Mouse (Mus musculus): ENCODE results near the gene Ect2l. TPM values are rescaled to one million over a fixed set of nuclear protein-coding genes. Genes with fewer than 3 reads are reported as not detected.
A peak's percentile ranks its signal among the peaks of the same experiment; 100 is the strongest.
"Not testable (repeated sequence)": the region's sequence is repeated elsewhere in the genome, so short reads cannot be mapped to it uniquely, and the experiment has no call there.

Gene Ect2l
- total RNA-seq, 2 experiments from 2014 or later = not detected

GRCm38 (mm10) chr10:18189498-18189897, 21.2 kb downstream of the Ect2l start:
- DNase-seq = no peak

GRCm38 (mm10) chr10:18188564-18188963, 22.1 kb downstream of the Ect2l start:
- DNase-seq = no peak

GRCm38 (mm10) chr10:18182246-18182645, 28.4 kb downstream of the Ect2l start:
- DNase-seq = no peak

- no peak for DNase-seq
These were observed 33.4 kb downstream of the Ect2l start for GRCm38 (mm10) chr10:18177304-18177703.

GRCm38 (mm10) chr10:18176722-18177121, 34.0 kb downstream of the Ect2l start:
- no peak for DNase-seq

- DNase-seq = no peak
These were observed 35.6 kb downstream of the Ect2l start for GRCm38 (mm10) chr10:18175087-18175486.

GRCm38 (mm10) chr10:18162435-18162971, 48.2 kb downstream of the Ect2l start:
- no peak for DNase-seq

- no peak for DNase-seq
These were observed 63.5 kb downstream of the Ect2l start for GRCm38 (mm10) chr10:18147224-18147623.

- no peak for DNase-seq
These were observed 68.5 kb downstream of the Ect2l start for GRCm38 (mm10) chr10:18142231-18142630.

GRCm38 (mm10) chr10:18141389-18141788, 69.3 kb downstream of the Ect2l start:
- peak; percentile 80 for DNase-seq

- no peak for DNase-seq
These were observed 71.1 kb downstream of the Ect2l start for GRCm38 (mm10) chr10:18139615-18140014.

- not testable (repeated sequence) for DNase-seq
These were observed 71.7 kb downstream of the Ect2l start for GRCm38 (mm10) chr10:18138853-18139503.

GRCm38 (mm10) chr10:18131666-18132650, 78.7 kb downstream of the Ect2l start:
- DNase-seq = no peak

- no peak for DNase-seq
These were observed 80.4 kb downstream of the Ect2l start for GRCm38 (mm10) chr10:18130276-18130675.

- no peak for DNase-seq
These were observed 92.4 kb downstream of the Ect2l start for GRCm38 (mm10) chr10:18118336-18118735.

GRCm38 (mm10) chr10:18113473-18114093, 97.1 kb downstream of the Ect2l start:
- no peak for DNase-seq

- DNase-seq = no peak
These were observed 99.8 kb downstream of the Ect2l start for GRCm38 (mm10) chr10:18110940-18111339.

GRCm38 (mm10) chr10:18107471-18107870, 103.2 kb downstream of the Ect2l start:
- DNase-seq = peak; percentile 18

- no peak for DNase-seq
These were observed 108.5 kb downstream of the Ect2l start for GRCm38 (mm10) chr10:18102166-18102565.

GRCm38 (mm10) chr10:18090691-18091090, 120.0 kb downstream of the Ect2l start:
- DNase-seq = no peak

- no peak for DNase-seq
These were observed 127.9 kb downstream of the Ect2l start for GRCm38 (mm10) chr10:18082772-18083171.

GRCm38 (mm10) chr10:18081536-18081935, 129.2 kb downstream of the Ect2l start:
- DNase-seq = no peak
